Mouse (Mus musculus): ENCODE results near the gene Gnb1l. TPM values are rescaled to one million over a fixed set of nuclear protein-coding genes. Genes with fewer than 3 reads are reported as not detected.

Gene Gnb1l
- polyA plus RNA-seq, 1 experiment from 2014 or later, result 5.1 TPM

- Histone ChIP-seq H3K27ac (ENCODE audit: low read depth) (no peak overlapping the region), H3K4me3 (ENCODE audit: low read depth, low read length) (no peak overlapping the region), H3K9me3 (ENCODE audit: low read length) (no peaks in the 10 kb centered on the region), H3K4me1 (ENCODE audit: insufficient read depth) (no peaks in the 10 kb centered on the region), H3K4me2 (ENCODE audit: low read depth, low read length) (no peak overlapping the region), H3K36me3 (replicated peaks; ENCODE audit: insufficient read depth, low read length) (no peaks in the 10 kb centered on the region), H3K9ac (replicated peaks) (no peak overlapping the region), H3K27me3 (ENCODE audit: insufficient read depth, low read length) (no peaks in the 10 kb centered on the region)
- no peak for ATAC-seq
- 67% methylated on average over 6 of the region's 6 CpGs for WGBS (ENCODE audit: insufficient replicate concordance)
- DNase-seq, result no peak
- TF ChIP-seq EP300 (IDR thresholded peaks at IDR 0.05; ENCODE audit: low read depth) (no peak), CTCF (IDR thresholded peaks at IDR 0.05; ENCODE audit: low read depth) (no peak)
Measured at GRCm38 (mm10) chr16:18539281-18539680, 40.8 kb downstream of the Gnb1l start.

- H3K27ac ChIP-seq (ENCODE audit: low read depth), result no peak overlapping the region
- H3K4me1 ChIP-seq (ENCODE audit: insufficient read depth), result no peaks in the 10 kb centered on the region
- H3K9ac ChIP-seq (replicated peaks), result no peak overlapping the region
- no peak for ATAC-seq
- H3K9me3 ChIP-seq (ENCODE audit: low read length), result no peaks in the 10 kb centered on the region
- 70% methylated on average over 8 of the region's 8 CpGs for WGBS (ENCODE audit: insufficient replicate concordance)
- H3K36me3 ChIP-seq (replicated peaks; ENCODE audit: insufficient read depth, low read length), result no peaks in the 10 kb centered on the region
- H3K27me3 ChIP-seq (ENCODE audit: insufficient read depth, low read length), result no peaks in the 10 kb centered on the region
- H3K4me2 ChIP-seq (ENCODE audit: low read depth, low read length), result no peak overlapping the region
- no peak for TF ChIP-seq EP300 (IDR thresholded peaks at IDR 0.05; ENCODE audit: low read depth)
- TF ChIP-seq CTCF (IDR thresholded peaks at IDR 0.05; ENCODE audit: low read depth), result no peak
- no peak for DNase-seq
- H3K4me3 ChIP-seq (ENCODE audit: low read depth, low read length), result no peak overlapping the region
Measured at GRCm38 (mm10) chr16:18543151-18543829, 44.8 kb downstream of the Gnb1l start.

- Histone ChIP-seq H3K4me2 (ENCODE audit: low read depth, low read length) (no peak overlapping the region), H3K9me3 (ENCODE audit: low read length) (no peaks in the 10 kb centered on the region), H3K27me3 (ENCODE audit: insufficient read depth, low read length) (no peaks in the 10 kb centered on the region), H3K4me3 (ENCODE audit: low read depth, low read length) (no peak overlapping the region), H3K36me3 (replicated peaks; ENCODE audit: insufficient read depth, low read length) (no peaks in the 10 kb centered on the region), H3K4me1 (ENCODE audit: insufficient read depth) (no peaks in the 10 kb centered on the region), H3K9ac (replicated peaks) (no peak overlapping the region), H3K27ac (ENCODE audit: low read depth) (no peak overlapping the region)
- no peak for TF ChIP-seq CTCF (IDR thresholded peaks at IDR 0.05; ENCODE audit: low read depth)
- no peak for TF ChIP-seq EP300 (IDR thresholded peaks at IDR 0.05; ENCODE audit: low read depth)
- DNase-seq (no peak), ATAC-seq (no peak)
- 81% methylated on average over 5 of the region's 5 CpGs for WGBS (ENCODE audit: insufficient replicate concordance)
Measured at GRCm38 (mm10) chr16:18547891-18548290, 49.4 kb downstream of the Gnb1l start.

- no peak for DNase-seq
- 62% methylated on average over 9 of the region's 9 CpGs for WGBS (ENCODE audit: insufficient replicate concordance)
Measured at GRCm38 (mm10) chr16:18551604-18552003, 53.1 kb downstream of the Gnb1l start.

GRCm38 (mm10) chr16:18552106-18552710 lies 53.7 kb downstream of the Gnb1l start:
- TF ChIP-seq CTCF (IDR thresholded peaks at IDR 0.05; ENCODE audit: low read depth), result no peak
- TF ChIP-seq EP300 (IDR thresholded peaks at IDR 0.05; ENCODE audit: low read depth), result no peak
- Histone ChIP-seq H3K9ac (replicated peaks) (no peak overlapping the region), H3K36me3 (replicated peaks; ENCODE audit: insufficient read depth, low read length) (no peaks in the 10 kb centered on the region), H3K27me3 (ENCODE audit: insufficient read depth, low read length) (no peaks in the 10 kb centered on the region), H3K4me3 (ENCODE audit: low read depth, low read length) (no peak overlapping the region), H3K27ac (ENCODE audit: low read depth) (no peak overlapping the region), H3K4me2 (ENCODE audit: low read depth, low read length) (no peak overlapping the region), H3K9me3 (ENCODE audit: low read length) (no peaks in the 10 kb centered on the region), H3K4me1 (ENCODE audit: insufficient read depth) (no peaks in the 10 kb centered on the region)
- no peak for ATAC-seq
- no peak for DNase-seq
- 76% methylated on average over 11 of the region's 11 CpGs for WGBS (ENCODE audit: insufficient replicate concordance)

More at GRCm38 (mm10) chr16:18551604-18552003, 53.1 kb downstream of the Gnb1l start:
- no peak overlapping the region for H3K27ac ChIP-seq (ENCODE audit: low read depth)
- TF ChIP-seq EP300 (IDR thresholded peaks at IDR 0.05; ENCODE audit: low read depth) (no peak), CTCF (IDR thresholded peaks at IDR 0.05; ENCODE audit: low read depth) (no peak)
- no peak overlapping the region for H3K4me3 ChIP-seq (ENCODE audit: low read depth, low read length)
- no peaks in the 10 kb centered on the region for H3K9me3 ChIP-seq (ENCODE audit: low read length)
- no peak for ATAC-seq
- no peak overlapping the region for H3K9ac ChIP-seq (replicated peaks)
- no peaks in the 10 kb centered on the region for H3K36me3 ChIP-seq (replicated peaks; ENCODE audit: insufficient read depth, low read length)
- no peaks in the 10 kb centered on the region for H3K4me1 ChIP-seq (ENCODE audit: insufficient read depth)
- no peaks in the 10 kb centered on the region for H3K27me3 ChIP-seq (ENCODE audit: insufficient read depth, low read length)
- no peak overlapping the region for H3K4me2 ChIP-seq (ENCODE audit: low read depth, low read length)

- Histone ChIP-seq H3K27me3 (ENCODE audit: insufficient read depth, low read length) (no peaks in the 10 kb centered on the region), H3K4me1 (ENCODE audit: insufficient read depth) (no peaks in the 10 kb centered on the region), H3K27ac (ENCODE audit: low read depth) (no peak overlapping the region), H3K9ac (replicated peaks) (no peak overlapping the region), H3K9me3 (ENCODE audit: low read length) (no peaks in the 10 kb centered on the region), H3K4me3 (ENCODE audit: low read depth, low read length) (no peak overlapping the region), H3K36me3 (replicated peaks; ENCODE audit: insufficient read depth, low read length) (no peaks in the 10 kb centered on the region), H3K4me2 (ENCODE audit: low read depth, low read length) (no peak overlapping the region)
- TF ChIP-seq CTCF (IDR thresholded peaks at IDR 0.05; ENCODE audit: low read depth) (no peak), EP300 (IDR thresholded peaks at IDR 0.05; ENCODE audit: low read depth) (no peak)
- ATAC-seq (no peak), DNase-seq (no peak)
- WGBS (ENCODE audit: insufficient replicate concordance), result 43% methylated on average over 2 of the region's 2 CpGs
Measured at GRCm38 (mm10) chr16:18554721-18555120, 56.2 kb downstream of the Gnb1l start.

Measured in liver, postnatal 0 days (tissue).